Mouse (Mus musculus): Measurements from ENCODE around the gene Shc1.
A peak's percentile ranks its signal among the peaks of the same experiment; 100 is the strongest.

Gene Shc1

GRCm38 (mm10) chr3:89448720-89449537 lies 30.7 kb downstream of the Shc1 start:
- DNase-seq (ENCODE audit: low read depth, low spot score): peak; percentile 44

- peak; percentile 72 for DNase-seq (ENCODE audit: low read depth, low spot score)
Measured at GRCm38 (mm10) chr3:89449541-89449940, 31.3 kb downstream of the Shc1 start.

- DNase-seq (ENCODE audit: low read depth, low spot score): no peak
Measured at GRCm38 (mm10) chr3:89451916-89452315, 33.7 kb downstream of the Shc1 start.

GRCm38 (mm10) chr3:89454401-89455177 lies 36.3 kb downstream of the Shc1 start, which contains the start of gene Pmvk:
Gene Pmvk (plus strand): TSS chr3:89454541.
- no peak for DNase-seq (ENCODE audit: low read depth, low spot score)

GRCm38 (mm10) chr3:89455786-89456285 lies 37.6 kb downstream of the Shc1 start:
- DNase-seq (ENCODE audit: low read depth, low spot score): no peak

GRCm38 (mm10) chr3:89456726-89457665 lies 38.8 kb downstream of the Shc1 start:
- peak; percentile 86 for DNase-seq (ENCODE audit: low read depth, low spot score)

GRCm38 (mm10) chr3:89458372-89458964 lies 40.2 kb downstream of the Shc1 start:
- no peak for DNase-seq (ENCODE audit: low read depth, low spot score)

- peak; percentile 95 for DNase-seq (ENCODE audit: low read depth, low spot score)
Measured at GRCm38 (mm10) chr3:89458965-89459807, 40.9 kb downstream of the Shc1 start.

- no peak for DNase-seq (ENCODE audit: low read depth, low spot score)
Measured at GRCm38 (mm10) chr3:89468268-89468667, 50.0 kb downstream of the Shc1 start.

GRCm38 (mm10) chr3:89472280-89472679 lies 54.0 kb downstream of the Shc1 start:
- DNase-seq (ENCODE audit: low read depth, low spot score): no peak

- DNase-seq (ENCODE audit: low read depth, low spot score): no peak
Measured at GRCm38 (mm10) chr3:89473838-89474237, 55.6 kb downstream of the Shc1 start.

- no peak for DNase-seq (ENCODE audit: low read depth, low spot score)
Measured at GRCm38 (mm10) chr3:89479055-89479454, 60.8 kb downstream of the Shc1 start.

All from CD4-positive helper T cell, adult 2 months (primary cell).